In genomic region chr3:97564588-97564987, GRCm38 (mm10) we compare ENCODE assay signal across 24 mouse cellular contexts. TPM values are rescaled to one million over a fixed set of nuclear protein-coding genes. Genes with fewer than 3 reads are reported as not detected.
A peak's percentile ranks its signal among the peaks of the same experiment; 100 is the strongest.
DNase-seq lines count a peak whose midpoint lies in the region; ATAC-seq and TF ChIP-seq lines count a peak whose summit lies in the region.
"Had no signal": no experiment of that assay in that cellular context is flagged by ENCODE, and none has a peak within 500 bp of the region (broad histone marks: within the 10 kb centered on the region; RNA-seq: fewer than 3 reads in every experiment).

No protein-coding gene starts in this region.

- no peak for DNase-seq in frontal cortex, postnatal 25 days (ENCODE audit: low spot score in 2 of 2)
- DNase-seq in lung, embryonic 14.5 days: peak; percentile 26
- DNase-seq in lung, postnatal 14 days: no peak
- peak; percentile 33 for DNase-seq in brain, adult 2 months (ENCODE audit: low read depth, low spot score)
- DNase-seq: adrenal gland, adult 2 months; adrenal gland, postnatal 10 days; adrenal gland, postnatal 25 days; B cell, adult 2 months; cerebellum, adult 11-12 months; cerebellum, adult 2 months; cerebellum, adult 9-10 months; cerebellum, postnatal 10 days; cerebellum, postnatal 25 days; forebrain, postnatal 0 days had no signal

- WGBS in lung, embryonic 14.5 days: 45% methylated on average over 5 of the region's 5 CpGs
- 71% methylated on average over 5 of the region's 5 CpGs for WGBS in kidney, embryonic 15.5 days

- no peaks in the 10 kb centered on the region for H3K9me3 ChIP-seq in lung, embryonic 14.5 days (ENCODE audit: low read depth, low read length)
- no peaks in the 10 kb centered on the region for H3K9me3 ChIP-seq in kidney, embryonic 15.5 days (replicated peaks)
- H3K9me3 ChIP-seq: embryonic facial prominence, embryonic 10.5 days; embryonic facial prominence, embryonic 12.5 days; forebrain, embryonic 13.5 days; forebrain, embryonic 15.5 days; G1E had no signal

- H3K4me2 ChIP-seq in lung, embryonic 14.5 days: no peak overlapping the region
- H3K4me2 ChIP-seq in kidney, embryonic 15.5 days: no peak overlapping the region
- H3K4me2 ChIP-seq: embryonic facial prominence, embryonic 12.5 days; forebrain, embryonic 13.5 days; forebrain, embryonic 15.5 days had no signal

- H3K4me3 ChIP-seq in lung, embryonic 14.5 days (ENCODE audit: low read depth, low read length): no peak overlapping the region
- no peak overlapping the region for H3K4me3 ChIP-seq in kidney, embryonic 15.5 days (replicated peaks)
- H3K4me3 ChIP-seq: embryonic facial prominence, embryonic 10.5 days; embryonic facial prominence, embryonic 12.5 days; forebrain, embryonic 13.5 days; forebrain, embryonic 15.5 days had no signal

- H3K36me3 ChIP-seq in lung, embryonic 14.5 days (ENCODE audit: insufficient read depth): 0 out of 2 replicates have a peak, but pooled peaks cover 6% of the 10 kb centered on the region
- H3K36me3 ChIP-seq in kidney, embryonic 15.5 days: peaks cover 24% of the 10 kb centered on the region
- H3K36me3 ChIP-seq: forebrain, embryonic 15.5 days had no signal

- H3K27me3 ChIP-seq in lung, embryonic 14.5 days (ENCODE audit: insufficient read depth, low read length): no peaks in the 10 kb centered on the region
- no peaks in the 10 kb centered on the region for H3K27me3 ChIP-seq in kidney, embryonic 15.5 days
- H3K27me3 ChIP-seq: CH12.LX; embryonic facial prominence, embryonic 12.5 days; forebrain, embryonic 13.5 days; forebrain, embryonic 15.5 days; Patski had no signal

- H3K27ac ChIP-seq in lung, embryonic 14.5 days (ENCODE audit: low read depth): no peak overlapping the region
- H3K27ac ChIP-seq in kidney, embryonic 15.5 days: no peak overlapping the region
- H3K27ac ChIP-seq: embryonic facial prominence, embryonic 10.5 days; embryonic facial prominence, embryonic 12.5 days; forebrain, embryonic 13.5 days; forebrain, embryonic 15.5 days had no signal

- ATAC-seq in frontal cortex, adult (ENCODE audit: low TSS enrichment): peak; percentile 87
- no peak for ATAC-seq in lung, embryonic 14.5 days (ENCODE audit: insufficient read depth)
- no peak for ATAC-seq in kidney, embryonic 15.5 days (replicated peaks; ENCODE audit: low FRiP score)
- ATAC-seq: CD4-positive, CD25-positive, alpha-beta regulatory T cell, adult 4 months; forebrain, embryonic 13.5 days; forebrain, embryonic 15.5 days; forebrain, postnatal 0 days; Patski had no signal

- H3K9ac ChIP-seq in lung, embryonic 14.5 days: no peak overlapping the region
- H3K9ac ChIP-seq in kidney, embryonic 15.5 days: no peak overlapping the region
- H3K9ac ChIP-seq: embryonic facial prominence, embryonic 12.5 days; forebrain, embryonic 13.5 days; forebrain, embryonic 15.5 days; forebrain, postnatal 0 days had no signal

- no peak for TF ChIP-seq CTCF in lung, embryonic 14.5 days (IDR thresholded peaks at IDR 0.05; ENCODE audit: low read depth)

- H3K4me1 ChIP-seq in lung, embryonic 14.5 days (ENCODE audit: insufficient read depth): no peaks in the 10 kb centered on the region
- no peaks in the 10 kb centered on the region for H3K4me1 ChIP-seq in kidney, embryonic 15.5 days
- H3K4me1 ChIP-seq: embryonic facial prominence, embryonic 10.5 days; embryonic facial prominence, embryonic 12.5 days; forebrain, embryonic 13.5 days; forebrain, embryonic 15.5 days had no signal

RNA-seq across cellular contexts. Expression of gene Chd1l, which starts 45.4 kb away (rescaled TPM):
- 16.5 and 16.6 TPM in 2 replicates for polyA plus RNA-seq in lung, embryonic 14.5 days (2014; fragmentation: Nextera tagmentation; extraction: Ambion mirVana)
- polyA plus RNA-seq in kidney, embryonic 15.5 days (2015; fragmentation: Nextera tagmentation; extraction: Ambion mirVana): 18.3 and 18.5 TPM in 2 replicates

Comparison
In these comparisons a context has a peak if more than half of its experiments do, and no peak if none do; other contexts are left out.
1. DNase-seq: peak in lung, embryonic 14.5 days (single experiment) and brain, adult 2 months (single experiment); none in frontal cortex, postnatal 25 days (0 of 2) and lung, postnatal 14 days (single experiment).